Mouse (Mus musculus): ENCODE measurements around the gene Mansc1. TPM values are rescaled to one million over a fixed set of nuclear protein-coding genes. Genes with fewer than 3 reads are reported as not detected.
A peak's percentile ranks its signal among the peaks of the same experiment; 100 is the strongest.

The Mansc1 gene
- polyA plus RNA-seq, 1 experiment from 2014 or later = 5.9 TPM

- H3K27me3 ChIP-seq (replicated peaks) = no peaks in the 10 kb centered on the region
- peak overlapping the region; percentile 97 for H3K4me3 ChIP-seq
- ATAC-seq (ENCODE audit: extremely low read depth, insufficient number of reproducible peaks, low FRiP score, low TSS enrichment) = no peak
- H3K36me3 ChIP-seq = no peaks in the 10 kb centered on the region
- 1% methylated on average over 19 of the region's 19 CpGs for WGBS
- H3K4me2 ChIP-seq = peak overlapping the region; percentile 92
- peaks cover 32% of the 10 kb centered on the region for H3K4me1 ChIP-seq
- no peaks in the 10 kb centered on the region for H3K9me3 ChIP-seq
- peak overlapping the region; percentile 98 for H3K9ac ChIP-seq
- peak overlapping the region; percentile 99 for H3K27ac ChIP-seq (replicated peaks)
Observed at GRCm38 (mm10) chr6:134565606-134566247, 66.6 kb downstream of the Mansc1 start.

GRCm38 (mm10) chr6:134564539-134564938 lies 67.7 kb downstream of the Mansc1 start:
- peak overlapping the region; percentile 97 for H3K4me3 ChIP-seq
- 66% methylated on average over 2 of the region's 2 CpGs for WGBS

GRCm38 (mm10) chr6:134559635-134560034 lies 72.7 kb downstream of the Mansc1 start:
- no peaks in the 10 kb centered on the region for H3K9me3 ChIP-seq
- H3K4me3 ChIP-seq = no peak overlapping the region
- WGBS = 80% methylated on average over 3 of the region's 3 CpGs
- no peak overlapping the region for H3K27ac ChIP-seq (replicated peaks)
- no peak overlapping the region for H3K9ac ChIP-seq
- no peak overlapping the region for H3K4me2 ChIP-seq
- no peaks in the 10 kb centered on the region for H3K27me3 ChIP-seq (replicated peaks)
- peaks cover 62% of the 10 kb centered on the region for H3K4me1 ChIP-seq
- ATAC-seq (ENCODE audit: extremely low read depth, insufficient number of reproducible peaks, low FRiP score, low TSS enrichment) = no peak
- no peaks in the 10 kb centered on the region for H3K36me3 ChIP-seq

More at GRCm38 (mm10) chr6:134564539-134564938, 67.7 kb downstream of the Mansc1 start:
- Histone ChIP-seq H3K27ac (replicated peaks) (no peak overlapping the region), H3K9me3 (no peaks in the 10 kb centered on the region), H3K4me1 (peaks cover 39% of the 10 kb centered on the region), H3K27me3 (replicated peaks) (no peaks in the 10 kb centered on the region), H3K4me2 (peak overlapping the region; percentile 92), H3K9ac (peak overlapping the region; percentile 38; the same call in 1 of the 2 replicates), H3K36me3 (no peaks in the 10 kb centered on the region)
- ATAC-seq (ENCODE audit: extremely low read depth, insufficient number of reproducible peaks, low FRiP score, low TSS enrichment) = no peak

Other genes starting within 250 kb of the Mansc1 start
- 0.41 and 0.48 TPM in 2 replicates for gene Bcl2l14, start 236.2 kb downstream of the Mansc1 start, polyA plus RNA-seq (2015; fragmentation: Nextera tagmentation; extraction: Ambion mirVana)
- 14.9 and 17.5 TPM in 2 replicates for gene Lrp6, start 65.5 kb downstream of the Mansc1 start, polyA plus RNA-seq (2015; fragmentation: Nextera tagmentation; extraction: Ambion mirVana)
- 12.7 and 14.4 TPM in 2 replicates for gene Borcs5, start 7.0 kb upstream of the Mansc1 start, polyA plus RNA-seq (2015; fragmentation: Nextera tagmentation; extraction: Ambion mirVana)
- gene Dusp16, start 160.1 kb upstream of the Mansc1 start, polyA plus RNA-seq (2015; fragmentation: Nextera tagmentation; extraction: Ambion mirVana) = 14.2 and 16.6 TPM in 2 replicates
- gene Crebl2, start 197.7 kb upstream of the Mansc1 start, polyA plus RNA-seq (2015; fragmentation: Nextera tagmentation; extraction: Ambion mirVana) = 1.6 and 1.8 TPM in 2 replicates